16 mouse cellular contexts compared by ENCODE assay signal in the genomic region with DNA sequence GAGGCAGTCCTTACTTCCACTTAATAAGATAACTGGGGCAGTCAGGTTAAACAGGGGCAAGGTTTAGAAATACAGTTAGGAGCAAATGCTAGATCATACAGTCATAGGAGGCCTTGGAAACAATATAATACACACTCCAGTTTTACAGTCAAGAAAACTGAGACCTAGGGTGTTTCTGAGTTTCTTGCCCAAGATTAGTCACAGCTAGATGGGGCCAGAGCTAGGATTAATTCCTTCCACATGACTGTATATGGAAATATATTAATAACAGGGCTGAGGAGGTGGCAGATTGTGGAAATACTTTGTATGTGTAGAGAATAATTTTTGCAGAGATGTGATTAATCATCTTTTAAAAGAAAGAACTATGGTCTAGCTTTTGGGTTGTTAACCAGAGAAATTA.
"Had no signal": no experiment of that assay in that cellular context is flagged by ENCODE, and none has a peak within 500 bp of the region (broad histone marks: within the 10 kb centered on the region; RNA-seq: fewer than 3 reads in every experiment).

No protein-coding gene starts in this region.

- DNase-seq: kidney, adult 2 months; kidney, postnatal 25 days; liver, embryonic 13.5 days; lung, adult 2 months; lung, postnatal 14 days; lung, postnatal 4 days; retina, postnatal 1 day; right cerebral cortex, postnatal 25 days; spleen, adult 18-20 months; thymus, adult 2 months; thymus, postnatal 14 days; thymus, postnatal 4 days had no signal

- H3K9ac ChIP-seq: liver, embryonic 13.5 days; midbrain, embryonic 13.5 days; neural tube, embryonic 13.5 days; stomach, embryonic 15.5 days had no signal

- H3K4me3 ChIP-seq: liver, embryonic 13.5 days; midbrain, embryonic 13.5 days; neural tube, embryonic 13.5 days; stomach, embryonic 15.5 days had no signal

- H3K9me3 ChIP-seq: liver, embryonic 13.5 days; midbrain, embryonic 13.5 days; neural tube, embryonic 13.5 days; stomach, embryonic 15.5 days had no signal

- ATAC-seq: midbrain, embryonic 13.5 days had no signal

- H3K27ac ChIP-seq: kidney, postnatal 0 days; liver, embryonic 13.5 days; midbrain, embryonic 13.5 days; neural tube, embryonic 13.5 days; stomach, embryonic 15.5 days had no signal

- H3K4me1 ChIP-seq: liver, embryonic 13.5 days; stomach, embryonic 15.5 days had no signal

- H3K27me3 ChIP-seq: liver, embryonic 13.5 days; midbrain, embryonic 13.5 days; neural tube, embryonic 13.5 days; stomach, embryonic 15.5 days had no signal

- H3K4me2 ChIP-seq: liver, embryonic 13.5 days; midbrain, embryonic 13.5 days; neural tube, embryonic 13.5 days; stomach, embryonic 15.5 days had no signal

- H3K36me3 ChIP-seq: liver, embryonic 13.5 days; midbrain, embryonic 13.5 days; neural tube, embryonic 13.5 days; stomach, embryonic 15.5 days had no signal
